ENCODE assay signal across 8 mouse cellular contexts in the genomic region with DNA sequence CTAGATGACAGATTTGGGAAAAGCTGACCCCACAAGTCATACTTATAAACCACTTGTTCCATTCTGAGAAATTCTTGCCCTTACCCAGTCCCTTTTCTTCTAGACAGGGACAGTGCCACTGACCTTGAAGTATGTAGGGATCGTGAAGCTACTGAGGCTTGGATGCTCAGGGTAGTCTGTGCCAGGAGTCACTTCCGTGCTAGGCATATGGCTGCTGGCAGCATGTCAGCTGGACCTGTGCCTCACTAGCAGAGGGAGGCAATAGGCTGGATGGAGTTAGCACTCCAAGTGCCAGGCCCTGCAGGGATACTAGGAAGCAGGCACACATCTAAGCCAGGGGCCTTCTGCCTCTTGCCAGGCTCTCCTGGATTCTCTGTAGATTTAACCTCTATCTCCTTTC. TPM values are rescaled to one million over a fixed set of nuclear protein-coding genes. Genes with fewer than 3 reads are reported as not detected.
DNase-seq lines count a peak whose midpoint lies in the region; ATAC-seq and TF ChIP-seq lines count a peak whose summit lies in the region.

No protein-coding gene starts in this region.

- H3K27ac ChIP-seq in forebrain, embryonic 13.5 days: no peak overlapping the region
- no peak overlapping the region for H3K27ac ChIP-seq in limb, embryonic 11.5 days (replicated peaks; ENCODE audit: low read depth, low read length)

- no peaks in the 10 kb centered on the region for H3K27me3 ChIP-seq in forebrain, embryonic 13.5 days
- H3K27me3 ChIP-seq in limb, embryonic 11.5 days (ENCODE audit: control insufficient read depth, insufficient read depth, low read length): no peaks in the 10 kb centered on the region
- no peaks in the 10 kb centered on the region for H3K27me3 ChIP-seq in myocyte (ENCODE audit: control insufficient read depth, insufficient read depth, insufficient read length)

- H3K9me3 ChIP-seq in forebrain, embryonic 13.5 days (replicated peaks): no peaks in the 10 kb centered on the region
- H3K9me3 ChIP-seq in limb, embryonic 11.5 days (ENCODE audit: control insufficient read depth, low read length): no peaks in the 10 kb centered on the region

- no peak overlapping the region for H3K9ac ChIP-seq in forebrain, embryonic 13.5 days
- no peak overlapping the region for H3K9ac ChIP-seq in limb, embryonic 11.5 days (ENCODE audit: low read length)

- H3K36me3 ChIP-seq in forebrain, embryonic 13.5 days (ENCODE audit: poor library complexity, severe bottlenecking): peaks cover 27% of the 10 kb centered on the region
- H3K36me3 ChIP-seq in limb, embryonic 11.5 days (ENCODE audit: control insufficient read depth, insufficient read depth, low read length): 0 out of 2 replicates have a peak, but pooled peaks cover 3% of the 10 kb centered on the region
- H3K36me3 ChIP-seq in myocyte (ENCODE audit: control insufficient read depth, insufficient read depth): no peaks in the 10 kb centered on the region

- no peaks in the 10 kb centered on the region for H3K79me2 ChIP-seq in myocyte (ENCODE audit: control insufficient read depth, insufficient read depth)

- no peak overlapping the region; the same call in 1 of the 2 replicates for H3K4me3 ChIP-seq in forebrain, embryonic 13.5 days
- H3K4me3 ChIP-seq in limb, embryonic 11.5 days (ENCODE audit: low read depth, low read length): no peak overlapping the region; the same call in 1 of the 2 replicates
- H3K4me3 ChIP-seq in myocyte: peak overlapping the region; percentile 64

- peak; percentile 31 for DNase-seq in gastrocnemius, postnatal 10 days
- DNase-seq in gastrocnemius, adult 8-10 months (ENCODE audit: low spot score in 2 of 2): no peak
- DNase-seq in adrenal gland, postnatal 25 days: peak; percentile 68
- peak; percentile 75 for DNase-seq in kidney, adult 11 months
- DNase-seq in limb, embryonic 11.5 days (ENCODE audit: low spot score): peak; percentile 18
- DNase-seq in spleen, postnatal 14 days (ENCODE audit: low spot score in 2 of 2): no peak

- H3K4me1 ChIP-seq in forebrain, embryonic 13.5 days: peaks cover 12% of the 10 kb centered on the region; the same call in 1 of the 2 replicates
- H3K4me1 ChIP-seq in limb, embryonic 11.5 days (ENCODE audit: control insufficient read depth, insufficient read depth, low read length): peaks cover 2% of the 10 kb centered on the region; the same call in 1 of the 2 replicates

- H3K4me2 ChIP-seq in forebrain, embryonic 13.5 days: peak overlapping the region; percentile 65; the same call in 1 of the 2 replicates
- peak overlapping the region; percentile 61; the same call in 1 of the 2 replicates for H3K4me2 ChIP-seq in limb, embryonic 11.5 days (ENCODE audit: low read depth, severe bottlenecking)
- peak overlapping the region; percentile 87 for H3K4me2 ChIP-seq in myocyte (ENCODE audit: low read depth)

- no peak; the same call in 1 of the 2 replicates for ATAC-seq in forebrain, embryonic 13.5 days
- ATAC-seq in limb, embryonic 11.5 days (ENCODE audit: insufficient number of reproducible peaks, low FRiP score, low TSS enrichment, low read depth): no peak

- no peak for TF ChIP-seq POLR2A in myocyte (IDR thresholded peaks at IDR 0.05; ENCODE audit: insufficient read length, low read depth)

- H3ac ChIP-seq in myocyte (ENCODE audit: control insufficient read depth, insufficient read length): peak overlapping the region; percentile 45

- 59% methylated on average over 2 of the region's 2 CpGs for WGBS in forebrain, embryonic 13.5 days
- 98% methylated on average over 2 of the region's 2 CpGs for WGBS in limb, embryonic 11.5 days

TF ChIP-seq in myocyte, 11 proteins besides CTCF, POLR2A, EP300 and RAD21:
- TF ChIP-seq MYOD1 (IDR thresholded peaks at IDR 0.05; ENCODE audit: control insufficient read depth in 1 of 3, insufficient read length in 2 of 3, low read depth in 2 of 3) (no peak), USF1 (IDR thresholded peaks at IDR 0.05; ENCODE audit: low read depth) (no peak), SRF (IDR thresholded peaks at IDR 0.05; ENCODE audit: control insufficient read depth, insufficient read length, low read depth) (no peak)
TF ChIP-seq in myocyte: peak in this region for 0.

RNA-seq across cellular contexts. Expression of a gene that starts 1.5 kb away (rescaled TPM):
- total RNA-seq in gastrocnemius, postnatal 10 days (2021): 10 to 100 TPM; 18.0 to 19.2 TPM
- 10 to 100 TPM in 3 of 4 experiments, 1 to 10 TPM in 1; 8.9 to 14.2 (median 10.5) TPM for total RNA-seq in gastrocnemius, adult 8-10 months (2022)
- total RNA-seq in adrenal gland, postnatal 25 days (2021): 50.5 and 51.8 TPM in 2 replicates
- 31.5 and 42.4 TPM in 2 replicates for polyA plus RNA-seq in forebrain, embryonic 13.5 days (2015; fragmentation: Nextera tagmentation; extraction: Ambion mirVana)
- polyA plus RNA-seq in limb, embryonic 11.5 days (2014; fragmentation: Nextera tagmentation; extraction: Ambion mirVana): 24.6 and 29.2 TPM in 2 replicates
- 49.6 TPM for polyA plus RNA-seq in myocyte (2012; fragmentation: generic; extraction: Trizol)

RNA-seq across cellular contexts. Expression of a gene that starts 16.1 kb away (rescaled TPM):
- total RNA-seq in gastrocnemius, postnatal 10 days (2021): 10 to 100 TPM; 10.3 to 12.8 TPM
- total RNA-seq in gastrocnemius, adult 8-10 months (2022): 1 to 10 TPM; 2.2 to 3.6 (median 2.6) TPM
- total RNA-seq in adrenal gland, postnatal 25 days (2021): 42.4 and 46.9 TPM in 2 replicates
- polyA plus RNA-seq in forebrain, embryonic 13.5 days (2015; fragmentation: Nextera tagmentation; extraction: Ambion mirVana): 4.6 and 5.2 TPM in 2 replicates
- polyA plus RNA-seq in limb, embryonic 11.5 days (2014; fragmentation: Nextera tagmentation; extraction: Ambion mirVana): 19.9 and 22.6 TPM in 2 replicates
- polyA plus RNA-seq in myocyte (2012; fragmentation: generic; extraction: Trizol): 32.1 TPM

RNA-seq across cellular contexts. Expression of a gene that starts 42.2 kb away (rescaled TPM):
- total RNA-seq in gastrocnemius, postnatal 10 days (2021): not detected
- not detected for total RNA-seq in gastrocnemius, adult 8-10 months (2022)
- not detected in 2 replicates for total RNA-seq in adrenal gland, postnatal 25 days (2021)
- polyA plus RNA-seq in forebrain, embryonic 13.5 days (2015; fragmentation: Nextera tagmentation; extraction: Ambion mirVana): not detected in 2 replicates
- polyA plus RNA-seq in limb, embryonic 11.5 days (2014; fragmentation: Nextera tagmentation; extraction: Ambion mirVana): not detected in 2 replicates
- not detected for polyA plus RNA-seq in myocyte (2012; fragmentation: generic; extraction: Trizol)

RNA-seq across cellular contexts. Expression of a gene that starts 58.5 kb away (rescaled TPM):
- total RNA-seq in gastrocnemius, postnatal 10 days (2021): not detected
- total RNA-seq in gastrocnemius, adult 8-10 months (2022): not detected
- not detected in 2 replicates for total RNA-seq in adrenal gland, postnatal 25 days (2021)
- not detected in 2 replicates for polyA plus RNA-seq in forebrain, embryonic 13.5 days (2015; fragmentation: Nextera tagmentation; extraction: Ambion mirVana)
- polyA plus RNA-seq in limb, embryonic 11.5 days (2014; fragmentation: Nextera tagmentation; extraction: Ambion mirVana): not detected in 2 replicates
- not detected for polyA plus RNA-seq in myocyte (2012; fragmentation: generic; extraction: Trizol)

Comparison
In these comparisons a context has a peak if more than half of its experiments do, and no peak if none do; other contexts are left out.
1. DNase-seq: peak in gastrocnemius, postnatal 10 days (single experiment), adrenal gland, postnatal 25 days (single experiment), kidney, adult 11 months (single experiment) and limb, embryonic 11.5 days (single experiment); none in gastrocnemius, adult 8-10 months (0 of 2) and spleen, postnatal 14 days (0 of 2).
2. Peak in every context shown above with its lines, with median percentiles within 50 percentile points of each other: H3K4me2 ChIP-seq.